Mouse (Mus musculus): ENCODE results near the gene Grin2d. TPM values are rescaled to one million over a fixed set of nuclear protein-coding genes. Genes with fewer than 3 reads are reported as not detected.

Gene Grin2d
- total RNA-seq, 2 experiments from 2014 or later = under 0.01 TPM; not detected in 1

DNA sequence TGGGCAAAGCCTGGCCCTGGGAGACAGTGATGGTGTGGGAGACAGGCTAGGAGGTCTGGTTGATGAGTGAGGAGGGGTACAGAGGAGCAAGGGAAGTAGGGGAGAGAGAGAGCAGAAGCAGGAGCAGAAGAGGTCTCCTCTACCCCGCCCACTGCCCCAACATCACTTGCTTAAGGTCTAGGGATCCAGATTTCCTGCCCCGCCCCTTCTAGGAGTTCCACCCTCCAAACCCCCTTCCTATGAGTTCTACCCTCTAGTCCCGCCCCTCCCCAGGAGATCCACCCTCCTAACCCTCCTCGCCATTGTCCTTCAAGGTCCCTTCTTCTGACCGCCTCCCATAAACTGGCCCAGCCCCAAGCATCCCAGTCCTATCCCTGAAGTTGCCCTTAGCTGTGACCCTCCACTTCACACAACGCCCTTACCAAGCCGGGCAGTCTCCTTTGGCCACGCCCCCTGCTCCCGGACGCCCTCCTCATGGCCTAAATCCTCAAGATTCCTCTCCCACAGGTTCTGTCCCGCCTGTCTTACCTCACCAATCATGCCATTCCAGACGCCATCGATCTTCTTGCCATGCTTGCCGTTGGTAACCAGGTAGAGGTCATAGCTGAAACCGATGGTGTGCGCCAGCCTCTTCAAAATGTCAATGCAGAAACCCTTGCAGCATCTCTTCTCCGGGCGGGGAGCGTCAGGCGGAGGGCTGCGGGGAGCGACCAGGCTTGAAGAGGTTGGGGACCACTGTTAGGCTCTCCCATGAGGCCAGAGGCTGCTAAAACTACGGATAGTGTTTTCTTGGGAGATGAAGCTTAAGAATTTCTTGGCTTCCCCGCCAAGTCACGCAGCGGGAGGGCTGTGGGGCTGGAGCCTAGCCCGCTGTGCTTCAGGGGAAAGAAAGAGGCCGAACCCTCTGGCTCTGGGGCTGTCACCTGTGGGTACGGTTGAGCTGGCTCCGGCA is 21.0 kb downstream of the Grin2d start:
- ATAC-seq (replicated peaks; ENCODE audit: poor library complexity) = peak; percentile 58

DNA sequence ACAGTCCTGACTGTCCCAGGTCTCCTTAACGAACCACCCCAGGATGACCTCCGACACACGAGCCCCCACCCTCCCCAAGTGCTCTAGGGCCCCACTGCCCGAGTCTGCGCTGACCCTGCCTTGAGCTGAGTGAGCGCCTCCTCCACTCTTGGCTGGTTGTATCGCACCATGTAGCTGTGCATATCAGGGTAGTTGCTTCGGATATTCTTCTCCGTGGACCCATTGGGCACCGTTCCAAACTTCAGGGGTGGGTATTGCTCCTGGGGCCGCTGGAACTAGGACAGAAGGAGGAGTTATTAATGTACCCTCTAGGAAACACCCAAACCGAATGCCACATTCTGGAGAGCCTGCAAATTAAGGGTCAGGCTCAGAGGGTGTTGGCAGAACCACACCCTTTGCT is 25.1 kb downstream of the Grin2d start:
- no peak for ATAC-seq (replicated peaks; ENCODE audit: poor library complexity)

DNA sequence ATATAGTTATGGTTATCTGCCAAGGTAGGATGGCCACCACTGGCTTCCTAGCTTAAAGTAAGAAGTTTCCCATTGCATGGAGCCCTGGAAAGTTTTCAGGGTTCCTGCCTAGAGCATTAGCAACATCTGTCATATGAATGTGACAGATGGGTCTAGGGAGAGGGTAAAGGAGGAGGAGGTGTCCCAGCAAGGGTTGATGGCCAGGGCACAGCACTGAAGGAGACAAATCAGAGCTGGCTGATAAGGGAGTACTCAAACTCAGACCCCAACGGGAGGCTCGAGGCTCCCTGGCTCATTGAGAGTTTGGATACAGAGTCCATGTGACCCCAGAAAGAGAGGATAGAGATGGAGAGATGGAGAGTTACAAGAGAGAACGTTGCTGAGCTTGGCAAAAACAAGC is 27.5 kb downstream of the Grin2d start:
- no peak for ATAC-seq (replicated peaks; ENCODE audit: poor library complexity)

DNA sequence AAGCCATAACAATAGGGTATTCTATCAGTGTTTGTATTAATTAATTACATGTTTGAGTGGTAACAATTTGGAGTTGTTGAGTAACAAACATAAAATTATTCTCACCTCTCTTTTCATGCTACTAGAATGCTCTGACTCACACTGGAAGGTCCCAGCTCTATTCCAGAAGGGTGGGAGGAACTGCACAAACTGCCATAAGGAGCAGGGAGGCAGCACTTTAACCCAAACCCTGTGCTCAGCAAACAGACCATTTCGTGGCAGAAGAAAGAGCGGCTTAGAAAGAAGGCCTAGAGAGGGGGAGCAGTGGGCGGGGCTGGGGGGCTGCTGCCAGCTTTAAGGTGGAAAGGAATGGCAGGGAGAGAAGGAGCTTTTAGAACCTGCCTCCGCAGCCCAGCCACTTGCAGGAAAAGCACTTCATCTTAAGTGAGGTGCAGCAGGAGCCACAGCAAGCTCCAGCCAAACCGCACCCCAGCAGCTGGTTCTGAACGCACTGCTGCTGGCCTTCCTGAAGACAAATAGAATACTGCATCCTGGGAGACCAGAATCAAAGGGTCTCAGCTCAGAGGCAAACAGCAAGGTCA is 29.6 kb downstream of the Grin2d start:
- no peak for ATAC-seq (replicated peaks; ENCODE audit: poor library complexity)

DNA sequence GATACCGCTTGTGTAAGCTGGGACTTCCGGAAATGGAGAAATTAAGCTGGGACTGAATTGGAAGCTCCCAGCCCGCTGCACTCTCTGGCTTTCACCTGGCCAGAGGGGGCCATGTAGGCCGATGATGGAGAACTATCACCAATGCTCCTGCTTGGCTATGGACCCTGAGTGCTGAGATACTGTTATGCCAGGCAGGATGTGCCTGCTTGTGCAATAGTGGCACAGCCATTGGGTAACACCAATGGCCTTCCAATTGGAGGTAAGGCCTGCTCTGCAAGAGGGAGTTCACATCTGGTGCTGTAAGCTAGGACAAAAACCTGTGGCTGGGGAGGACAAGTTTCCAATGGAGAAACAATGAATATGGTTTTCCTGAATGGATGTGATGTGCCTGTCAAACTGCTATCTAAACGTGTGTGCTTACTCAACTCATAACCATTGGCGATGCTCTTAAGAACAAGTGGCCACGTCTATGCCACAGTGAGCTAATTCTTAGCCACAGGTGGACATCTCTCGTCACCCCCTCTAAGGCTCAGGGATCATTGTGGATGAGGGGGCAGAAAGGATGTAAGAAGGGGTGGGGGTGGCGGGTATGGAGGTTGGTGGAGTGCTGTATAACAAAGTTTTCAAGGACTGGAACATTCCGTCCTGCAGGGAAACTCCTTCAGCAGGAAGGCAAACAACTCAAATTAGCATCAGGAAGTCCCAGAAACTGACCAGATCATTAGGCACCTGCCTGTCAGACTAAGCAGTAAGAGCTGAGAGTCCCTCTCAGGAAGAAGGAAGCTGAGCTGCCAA is 35.0 kb downstream of the Grin2d start:
- peak; percentile 52 for ATAC-seq (replicated peaks; ENCODE audit: poor library complexity)

DNA sequence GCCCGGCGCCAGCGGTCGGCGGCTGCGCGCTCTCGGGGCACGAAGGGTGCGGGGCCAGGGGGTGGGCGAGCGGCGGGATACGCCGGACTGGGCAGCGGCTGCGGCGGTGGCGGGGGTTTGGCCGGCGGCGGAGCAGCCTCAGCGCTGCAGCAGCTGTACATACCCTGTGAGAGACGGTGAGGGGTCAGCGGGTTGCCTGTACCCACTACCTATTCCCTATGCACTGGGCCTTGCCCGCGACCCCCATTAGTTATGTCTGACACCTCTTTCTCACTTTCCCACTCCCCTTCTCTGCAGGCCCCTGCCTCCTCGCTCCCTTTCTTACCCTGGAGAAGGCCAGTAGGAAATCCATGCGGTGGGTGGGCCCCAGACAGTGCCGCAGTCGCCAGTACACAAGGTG is 44.3 kb downstream of the Grin2d start:
- ATAC-seq (replicated peaks; ENCODE audit: poor library complexity) = no peak

DNA sequence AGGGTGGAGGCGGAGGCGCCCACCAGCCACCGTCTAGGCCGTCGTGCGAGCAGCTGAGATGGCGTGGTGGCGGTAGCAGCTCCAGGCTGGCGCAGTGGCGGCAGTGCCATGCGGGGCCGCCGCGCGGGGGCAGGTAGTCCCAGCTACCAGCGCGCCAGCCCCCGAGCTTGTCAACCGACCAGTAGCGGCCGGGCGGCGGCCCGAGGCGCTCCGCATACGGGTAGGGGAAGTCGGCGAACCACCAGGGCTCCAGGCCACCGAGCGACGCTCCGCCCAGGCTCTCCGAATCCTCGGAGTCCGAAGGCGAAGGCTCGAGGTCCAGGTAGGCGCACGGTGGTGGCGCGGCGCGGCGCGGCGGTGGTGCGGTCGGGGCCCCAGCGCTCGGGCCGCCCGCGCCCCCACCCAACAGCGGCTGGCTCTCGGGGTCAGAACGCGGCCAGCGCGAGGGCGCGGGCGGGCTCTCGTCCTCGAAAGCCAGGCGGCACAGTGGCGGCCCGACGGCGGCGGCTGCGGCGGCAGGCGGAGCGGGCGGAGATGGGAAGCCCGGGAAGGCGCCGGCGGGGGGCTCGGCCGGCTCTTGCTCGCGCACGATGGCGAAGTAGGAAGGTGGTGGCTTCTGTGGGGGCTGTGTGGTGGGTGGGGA is 44.9 kb downstream of the Grin2d start:
- no peak for ATAC-seq (replicated peaks; ENCODE audit: poor library complexity)

DNA sequence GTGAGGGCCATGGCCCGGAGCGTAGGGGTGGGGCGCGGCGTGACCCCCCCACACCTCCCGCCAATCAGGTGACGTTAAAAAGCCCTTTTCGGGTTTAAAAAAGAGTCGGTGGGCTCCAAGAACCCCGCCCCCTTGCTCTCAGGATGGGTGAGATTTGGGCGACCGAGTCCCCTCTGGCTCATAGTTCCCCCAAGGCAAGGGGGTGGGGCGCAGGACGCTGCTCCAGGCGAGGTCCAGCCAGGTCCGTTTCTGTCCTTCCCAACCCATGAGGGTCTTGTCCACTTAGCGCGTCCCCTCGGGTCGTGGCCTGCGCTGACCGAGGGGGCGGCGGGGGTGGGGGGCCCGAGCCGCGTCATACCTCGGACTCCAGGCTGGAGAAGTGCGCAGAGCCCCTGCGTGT is 45.8 kb downstream of the Grin2d start:
- ATAC-seq (replicated peaks; ENCODE audit: poor library complexity) = no peak

DNA sequence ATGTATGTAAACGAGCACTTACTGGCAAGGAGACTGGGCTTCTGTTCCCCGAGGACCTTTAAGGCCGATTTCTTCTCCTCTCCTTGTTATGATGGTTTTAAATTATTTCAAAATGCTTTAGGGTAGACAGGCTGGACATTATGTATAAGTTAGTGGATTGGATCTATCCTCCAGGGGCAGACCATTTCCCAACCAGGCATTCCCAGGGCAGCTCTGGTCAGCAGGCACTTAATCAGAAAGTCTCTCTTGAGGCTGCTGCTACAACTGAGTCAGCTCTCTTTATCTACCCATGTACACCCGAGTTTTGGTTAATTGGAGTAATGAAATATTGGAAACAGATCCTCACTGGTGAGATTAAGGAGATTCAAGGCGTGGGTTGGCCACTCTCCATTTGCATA is 47.1 kb downstream of the Grin2d start:
- ATAC-seq (replicated peaks; ENCODE audit: poor library complexity) = no peak

DNA sequence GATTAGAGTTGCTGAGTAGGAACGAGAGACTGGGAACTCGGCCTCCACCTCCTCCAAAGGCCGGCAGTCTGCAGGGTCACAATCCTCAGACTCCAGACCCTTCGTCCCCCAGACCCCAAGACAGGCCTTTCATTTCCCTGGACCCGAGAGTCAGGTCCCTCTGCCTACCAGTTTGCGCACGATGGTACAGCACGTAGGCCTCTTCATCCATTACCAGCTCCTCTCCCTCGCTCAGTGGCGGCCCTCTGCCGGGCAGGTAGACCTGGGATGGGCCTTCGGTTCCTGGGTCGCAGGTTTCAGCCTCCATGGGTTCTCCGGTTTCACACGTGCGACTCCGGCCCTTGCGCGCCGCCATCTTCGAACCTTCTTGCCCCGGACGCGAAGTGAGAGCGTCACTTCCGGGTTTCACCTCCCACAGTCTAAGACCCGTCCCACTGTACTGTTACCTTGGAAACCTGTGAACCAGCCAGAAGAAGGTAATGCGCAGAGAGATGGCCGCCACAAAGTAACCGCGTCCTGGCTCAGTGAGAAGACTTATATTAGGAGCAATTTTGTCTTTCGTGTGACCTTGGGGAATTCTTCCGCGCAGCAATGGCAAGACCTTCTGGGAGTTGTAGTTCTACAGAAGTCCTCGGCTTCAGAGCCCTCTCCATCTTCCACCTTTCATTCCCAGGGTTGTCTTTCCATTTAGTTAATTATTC is 47.6 kb downstream of the Grin2d start, which contains the start of gene Grwd1:
Gene Grwd1, minus strand, starts transcription at position 518 of the 701 bp plus-strand sequence.
- ATAC-seq (replicated peaks; ENCODE audit: poor library complexity) = peak; percentile 96

DNA sequence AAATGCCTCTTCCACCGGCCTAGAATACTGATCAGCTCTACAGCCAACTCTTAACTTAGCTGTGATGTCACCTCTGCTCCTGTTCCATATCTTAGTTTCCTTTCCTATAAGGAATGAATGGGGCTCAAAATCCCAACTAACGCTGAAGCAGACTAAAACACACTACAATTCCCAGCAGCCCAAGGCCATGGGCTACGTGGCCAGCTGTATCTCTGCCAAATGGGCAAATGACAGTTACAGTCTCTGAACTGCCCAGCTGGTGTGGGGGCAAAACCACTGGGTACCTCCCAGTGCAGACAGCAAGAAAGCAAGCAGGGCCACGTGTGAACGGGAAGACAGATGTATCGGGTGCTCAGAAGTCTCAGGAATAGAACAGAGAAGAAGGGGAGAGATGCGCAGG is 51.5 kb downstream of the Grin2d start:
- ATAC-seq (replicated peaks; ENCODE audit: poor library complexity) = no peak

DNA sequence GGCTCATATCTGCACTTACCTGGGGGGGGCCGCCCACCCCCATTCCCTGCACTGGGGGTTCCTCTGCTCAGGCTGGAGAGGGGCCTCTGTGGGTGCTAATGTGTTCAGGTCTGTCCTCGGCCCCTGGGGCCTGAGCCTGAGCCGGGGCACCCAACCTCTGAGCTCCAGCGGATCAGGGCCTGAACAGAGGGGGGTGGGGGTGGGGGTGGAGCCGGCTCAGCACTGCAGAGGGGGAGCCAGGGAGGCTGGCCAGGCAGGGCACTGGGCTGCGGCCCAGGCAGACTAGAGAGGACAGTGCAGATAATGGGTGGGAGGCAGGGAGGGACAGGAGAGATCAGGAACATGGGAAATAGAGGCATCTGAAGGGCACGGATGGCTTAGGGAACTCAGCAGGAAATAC is 53.6 kb downstream of the Grin2d start, which contains the start of gene Kcnj14:
Gene Kcnj14, minus strand, starts transcription at position 185 of the 400 bp plus-strand sequence.
- ATAC-seq (replicated peaks; ENCODE audit: poor library complexity) = no peak

DNA sequence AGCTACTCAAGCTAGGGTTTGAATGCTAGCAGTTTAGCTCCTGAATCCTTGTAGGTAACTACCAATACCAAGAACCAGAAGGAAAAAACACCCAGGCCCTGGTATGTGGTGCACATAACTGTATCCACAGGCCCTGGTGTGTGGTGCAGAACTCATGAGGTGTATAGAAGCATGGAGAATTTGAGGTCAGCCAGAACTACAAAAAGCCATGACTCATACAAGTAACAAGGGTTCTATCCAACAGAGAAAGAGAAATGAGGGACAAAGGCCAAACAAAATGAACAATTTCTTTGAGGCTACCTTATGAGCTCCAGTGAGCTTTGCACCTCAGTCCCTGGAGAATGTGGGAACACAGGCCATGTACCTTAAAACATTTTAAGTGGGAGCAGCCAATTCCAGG is 57.3 kb downstream of the Grin2d start:
- no peak for ATAC-seq (replicated peaks; ENCODE audit: poor library complexity)

DNA sequence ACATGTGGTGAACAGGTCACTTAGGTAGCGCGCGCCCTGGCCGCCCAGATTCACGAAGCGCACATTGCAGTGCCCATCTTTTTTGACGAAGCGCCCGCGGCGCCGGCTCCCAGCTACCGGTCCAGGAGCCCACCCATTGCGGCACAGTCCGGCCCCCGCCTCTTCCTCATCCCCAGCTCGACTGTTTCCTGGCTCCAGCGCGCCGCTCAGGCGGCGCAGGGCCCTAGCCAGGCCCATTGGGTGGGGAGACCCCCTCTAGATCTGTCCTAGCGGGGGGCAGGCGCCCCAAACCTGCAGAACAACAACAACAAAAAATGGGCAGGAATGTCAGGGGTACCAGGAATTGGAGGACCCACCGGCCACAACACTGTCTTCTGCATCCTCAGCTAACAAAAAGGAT is 58.3 kb downstream of the Grin2d start:
- ATAC-seq (replicated peaks; ENCODE audit: poor library complexity) = no peak

DNA sequence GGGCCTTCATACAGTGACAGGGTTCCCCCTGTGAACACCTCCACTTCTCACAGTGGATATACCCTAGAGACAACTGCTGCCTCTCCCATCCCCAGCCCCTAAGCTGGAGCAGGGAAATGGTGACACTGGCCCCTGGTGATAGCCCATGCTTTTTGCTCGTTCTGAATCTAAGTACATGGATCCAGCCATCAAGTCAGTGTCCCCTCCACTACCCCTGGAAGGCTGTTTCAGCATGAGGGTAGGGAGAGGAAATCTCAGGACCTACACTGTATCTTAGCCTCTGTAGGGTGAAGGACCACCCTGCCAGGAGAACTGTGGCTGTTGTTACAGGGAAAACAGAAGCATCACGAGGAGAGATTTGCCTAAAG is 62.2 kb downstream of the Grin2d start:
- no peak for ATAC-seq (replicated peaks; ENCODE audit: poor library complexity)

DNA sequence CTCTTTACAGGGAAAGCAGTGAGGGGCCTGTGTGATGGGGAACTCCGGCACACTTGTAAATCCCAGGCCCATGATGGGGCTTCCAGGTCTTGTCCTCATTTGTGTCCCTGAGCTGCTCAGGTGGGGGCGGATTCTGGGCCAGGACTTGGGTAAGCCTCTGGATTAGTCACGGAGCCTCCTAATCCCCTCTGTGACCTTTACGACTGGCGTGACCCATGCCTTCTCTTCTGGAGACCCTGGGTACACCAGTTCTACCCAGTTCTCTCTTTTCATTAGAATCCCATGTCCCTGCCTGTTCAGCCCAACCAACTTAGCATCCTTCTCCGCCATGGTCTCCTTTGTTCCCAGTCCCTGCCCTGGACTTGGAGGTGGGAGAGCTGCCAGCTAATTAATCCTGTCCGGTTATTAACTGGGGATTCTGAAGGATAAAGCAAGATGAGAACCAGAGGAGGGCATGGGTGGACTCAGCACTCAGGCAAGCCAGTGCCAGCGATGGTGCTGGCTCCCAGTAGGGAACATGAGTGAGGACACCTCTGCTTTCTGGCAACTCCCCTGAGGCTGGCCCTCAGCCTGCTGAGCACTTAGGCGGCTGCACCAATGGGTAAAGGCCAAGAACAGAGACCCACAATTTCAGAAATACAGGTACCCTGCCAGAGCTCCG is 62.7 kb downstream of the Grin2d start:
- ATAC-seq (replicated peaks; ENCODE audit: poor library complexity) = no peak

DNA sequence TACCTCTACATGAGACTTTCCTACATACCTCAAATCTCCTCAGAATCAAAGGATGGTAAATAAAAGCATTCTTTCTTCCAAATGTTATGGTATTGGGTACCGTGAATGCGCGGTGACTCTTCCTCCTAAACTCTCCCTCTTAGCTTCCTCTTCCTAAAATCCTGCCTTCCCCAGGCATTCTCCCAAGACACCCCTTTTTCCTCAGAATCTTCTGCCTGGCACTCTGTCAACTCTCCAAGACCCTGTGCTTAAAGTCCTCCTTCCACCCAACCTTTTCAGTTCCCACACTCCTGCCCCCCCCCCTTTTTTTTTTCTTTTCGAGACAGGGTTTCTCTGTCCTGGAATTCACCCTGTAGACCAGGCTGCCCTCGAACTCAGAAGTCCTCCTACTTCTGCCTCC is 63.3 kb downstream of the Grin2d start:
- no peak for ATAC-seq (replicated peaks; ENCODE audit: poor library complexity)

DNA sequence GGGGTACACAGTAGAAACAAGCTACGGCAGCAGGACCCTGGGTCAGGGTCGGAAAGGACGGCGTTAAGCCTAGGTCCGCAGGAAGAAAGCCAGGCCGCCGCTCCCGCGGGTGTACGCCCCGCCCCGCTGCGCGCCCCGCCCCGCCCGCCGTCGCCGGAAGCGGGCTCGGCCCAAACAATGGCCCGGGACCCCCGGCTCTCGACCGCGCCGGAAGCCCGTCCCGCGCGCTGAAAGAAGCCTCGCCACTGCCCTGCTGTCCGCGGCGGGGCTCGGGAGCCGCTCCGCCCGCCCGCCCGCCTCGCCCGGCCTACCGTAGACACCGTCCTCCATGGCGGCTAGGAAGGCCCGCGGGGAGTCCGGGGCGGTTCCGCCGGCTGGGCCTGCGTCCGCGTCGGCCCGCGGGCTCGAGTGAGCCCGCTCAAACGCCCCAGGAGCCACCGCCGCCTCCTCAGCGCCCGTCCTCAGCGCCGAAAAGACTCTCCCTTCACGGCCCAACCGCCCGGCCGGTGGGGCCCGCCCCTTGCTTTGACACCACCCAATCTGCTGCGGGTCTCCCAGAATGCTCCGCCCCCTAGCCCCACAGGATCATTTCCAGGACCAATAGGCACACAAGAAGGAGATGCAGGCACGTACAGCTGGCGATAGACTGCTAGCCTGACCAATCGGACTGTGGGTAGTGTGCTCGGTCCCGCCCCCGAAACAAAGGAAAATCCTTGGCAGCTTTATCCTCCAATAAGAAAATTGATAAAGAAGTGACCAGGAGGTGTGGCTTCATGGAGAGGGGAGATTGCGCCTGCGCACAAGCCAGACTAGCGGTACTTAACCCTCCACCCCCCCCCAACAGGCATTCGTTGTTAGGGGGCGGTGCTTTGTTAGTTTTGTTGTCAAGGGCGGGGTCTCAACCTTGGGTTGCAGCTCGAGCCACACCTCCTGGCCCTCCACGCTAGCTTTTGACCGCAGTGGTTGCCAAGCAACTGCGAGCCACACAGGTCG is 64.1 kb downstream of the Grin2d start, which contains the start of gene Cyth2:
Gene Cyth2, minus strand, starts transcription at position 795 of the 993 bp plus-strand sequence.
- peak; percentile 96 for ATAC-seq (replicated peaks; ENCODE audit: poor library complexity)

DNA sequence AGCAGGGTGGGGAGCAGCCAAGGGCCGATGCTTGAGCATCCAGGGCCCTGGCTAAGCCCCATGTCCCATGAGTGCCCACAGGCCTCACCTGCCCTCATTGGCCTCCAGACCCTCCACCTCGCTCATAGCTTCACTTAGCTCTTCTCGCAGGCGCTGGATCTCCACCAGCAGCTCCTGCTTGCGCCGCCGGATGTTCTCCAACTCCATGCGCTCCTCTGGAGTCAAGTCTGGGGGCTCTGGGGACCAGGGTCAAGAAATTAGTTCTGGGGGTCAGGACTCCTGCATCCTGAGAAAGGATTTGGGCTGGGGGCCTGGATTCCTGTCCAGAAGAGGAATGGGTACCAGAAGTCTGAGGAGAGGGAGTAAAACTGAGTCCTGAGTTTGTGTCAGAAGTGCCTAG is 65.3 kb downstream of the Grin2d start:
- no peak for ATAC-seq (replicated peaks; ENCODE audit: poor library complexity)
